Mouse (Mus musculus) lung, adult 2 months (tissue): ENCODE data around the gene Sdk1.

Experiments
- CTCF ChIP-seq: fragments of 200-500 bp; IDR thresholded peaks from 2 replicates; pipeline ENCODE4 v1.5.1; 2011; ENCODE audit warnings: mild to moderate bottlenecking, low read length, control low read depth; ENCODE audit not compliant: insufficient read depth
- POLR2A ChIP-seq: fragments of 200-500 bp; IDR thresholded peaks from 2 replicates; pipeline ENCODE4 v1.6.1; 2011; ENCODE audit warnings: low read depth, mild to moderate bottlenecking, control low read depth, low read length, borderline replicate concordance; ENCODE audit errors: extremely low read depth

DNA sequence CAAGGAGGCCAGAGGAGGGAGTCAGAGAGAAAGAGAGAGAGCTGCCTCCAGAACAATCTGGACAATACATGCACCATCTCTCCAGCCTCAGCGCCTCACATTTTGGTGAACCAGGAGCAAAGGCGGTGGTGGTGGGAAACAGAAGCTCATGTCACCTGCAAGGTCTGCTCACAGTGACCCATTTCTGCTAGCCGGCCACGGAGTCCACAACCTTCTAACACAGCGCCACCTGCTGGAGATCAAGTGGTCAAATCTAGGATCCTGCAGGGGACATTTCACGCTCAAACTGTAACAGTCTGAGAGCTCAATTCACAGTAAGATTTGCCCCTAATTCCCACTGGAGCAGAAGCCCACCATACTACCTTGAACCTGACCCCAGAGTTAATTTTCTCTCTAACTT, 999.0 kb downstream of the Sdk1 start:
- TF ChIP-seq POLR2A: no peak
- no peak for TF ChIP-seq CTCF
